Mouse (Mus musculus) cerebellum, adult 2 months (tissue): ENCODE measurements around the gene Tbc1d9b. TPM values are rescaled to one million over a fixed set of nuclear protein-coding genes. Genes with fewer than 3 reads are reported as not detected.
"Not testable (repeated sequence)": the region's sequence is repeated elsewhere in the genome, so short reads cannot be mapped to it uniquely, and the experiment has no call there.

ENCODE experiments used
- DNase-seq, 2 experiments: peaks; one replicate each; pipeline ENCODE4 v3.0.0; 2021
- H3K27ac ChIP-seq: fragments of 200-500 bp; 2 replicates; pipeline ENCODE4 v1.5.1; 2012; ENCODE audit warnings: low read length, control low read depth, inconsistent platforms; ENCODE audit not compliant: insufficient read depth
- H3K27me3 ChIP-seq: fragments of 200-500 bp; 2 replicates; pipeline ENCODE4 v1.6.1; 2012; ENCODE audit warnings: inconsistent platforms, mild to moderate bottlenecking, low read length, moderate library complexity; ENCODE audit not compliant: control insufficient read depth, insufficient read depth
- H3K4me1 ChIP-seq: fragments of 200-500 bp; 2 replicates; pipeline ENCODE4 v1.6.1; 2011; ENCODE audit warnings: low read length; ENCODE audit not compliant: control insufficient read depth, insufficient read depth
- H3K4me3 ChIP-seq: fragments of 200-500 bp; replicated peaks from 2 replicates; pipeline ENCODE3; 2011; ENCODE audit warnings: mild to moderate bottlenecking, low read depth, low read length, control low read depth; ENCODE audit not compliant: insufficient read depth
- CTCF ChIP-seq: fragments of 200-500 bp; IDR thresholded peaks from 2 replicates; pipeline ENCODE4 v1.5.1; 2011; ENCODE audit warnings: low read depth, mild to moderate bottlenecking, control low read depth, low read length, moderate library complexity, borderline replicate concordance; ENCODE audit not compliant: insufficient read depth
- POLR2A ChIP-seq: fragments of 200-500 bp; IDR thresholded peaks from 2 replicates; pipeline ENCODE4 v1.6.1; 2011; ENCODE audit warnings: low read length, control low read depth, borderline replicate concordance; ENCODE audit not compliant: insufficient read depth
- WGBS: fragments of 180-500 bp; shearing (Covaris S2); methylation state at CpG from one replicate; pipeline ENCODE4 v1.1.7; 2018; 5-methylcytosine and 5-hydroxymethylcytosine counted together
- polyA plus RNA-seq: library from polyadenylated mRNA; depleted of rRNA; stranded (reverse); fragments of >200 nt; gene quantifications from 2 replicates; pipeline ENCODE4 v1.2.3, GENCODE M21; 2012

Tbc1d9b gene
- polyA plus RNA-seq, 1 experiment, result 124 TPM

DNA sequence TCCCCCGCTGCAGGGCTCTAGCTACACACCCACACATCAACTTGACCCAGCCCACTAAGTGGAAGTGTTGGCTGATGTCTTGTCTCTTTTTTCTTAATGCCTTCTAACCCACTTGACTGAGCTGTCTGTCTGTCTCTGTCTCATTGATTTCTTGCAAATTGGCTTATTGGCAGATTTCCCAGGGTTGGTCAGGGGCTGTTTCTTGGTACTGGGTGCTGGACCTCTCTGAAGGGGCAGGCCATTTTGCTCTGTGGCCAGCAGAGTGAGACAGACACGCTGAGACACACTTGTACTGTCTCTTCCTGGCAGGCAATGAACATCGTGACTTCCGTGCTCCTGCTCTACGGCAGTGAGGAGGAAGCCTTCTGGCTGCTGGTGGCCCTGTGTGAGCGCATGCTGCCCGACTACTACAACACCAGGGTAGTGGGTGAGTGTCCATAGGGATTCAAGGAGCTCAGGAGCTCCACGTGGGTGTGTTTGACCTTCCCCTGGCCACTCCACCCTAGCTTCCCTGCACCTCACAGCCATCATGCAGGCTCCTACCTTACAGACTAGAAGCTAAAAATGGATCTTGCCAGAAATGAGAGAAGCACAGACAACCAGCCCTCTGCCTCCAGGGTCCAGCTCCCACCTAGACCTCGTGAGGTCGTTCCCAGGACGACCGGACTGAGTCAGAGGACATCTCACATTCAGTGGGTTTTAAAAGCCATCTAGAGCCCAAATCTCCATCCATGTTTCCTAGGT, 23.8 kb downstream of the Tbc1d9b start:
- WGBS, result 57% methylated on average over 12 of the region's 12 CpGs
- Histone ChIP-seq H3K4me3 (no peak overlapping the region), H3K27me3 (no peaks in the 10 kb centered on the region), H3K27ac (no peak overlapping the region), H3K4me1 (peaks cover 10% of the 10 kb centered on the region)
- TF ChIP-seq POLR2A, result no peak
- no peak for TF ChIP-seq CTCF
- no peak for DNase-seq

DNA sequence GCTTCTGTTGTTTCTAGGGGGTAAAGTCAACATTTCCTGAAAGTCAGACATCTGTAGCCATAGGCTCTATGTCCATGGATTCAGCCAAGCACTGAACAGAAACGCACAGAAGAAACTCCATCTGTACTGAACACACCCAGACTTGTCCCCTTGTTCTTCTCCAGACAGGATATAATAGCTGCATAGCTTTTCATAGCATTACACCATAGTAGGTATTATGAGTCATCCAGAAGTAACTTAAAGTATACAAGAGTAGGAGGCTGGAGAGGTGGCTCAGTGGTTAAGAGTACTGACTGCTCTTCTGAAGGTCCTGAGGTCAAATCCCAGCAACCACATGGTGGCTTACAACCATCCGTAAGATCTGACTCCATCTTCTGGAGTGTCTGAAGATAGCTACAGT, 24.6 kb downstream of the Tbc1d9b start:
- Histone ChIP-seq H3K4me3 (no peak overlapping the region), H3K27ac (no peak overlapping the region), H3K4me1 (peaks cover 10% of the 10 kb centered on the region), H3K27me3 (no peaks in the 10 kb centered on the region)
- WGBS, result 95% methylated on average over 2 of the region's 2 CpGs
- no peak for DNase-seq
- TF ChIP-seq POLR2A, result no peak
- no peak for TF ChIP-seq CTCF

- TF ChIP-seq POLR2A, result no peak
- TF ChIP-seq CTCF, result no peak
- 33% methylated on average over 16 of the region's 16 CpGs for WGBS
These were observed 25.6 kb downstream of the Tbc1d9b start for GRCm38 (mm10) chr11:50156725-50157258.

DNA sequence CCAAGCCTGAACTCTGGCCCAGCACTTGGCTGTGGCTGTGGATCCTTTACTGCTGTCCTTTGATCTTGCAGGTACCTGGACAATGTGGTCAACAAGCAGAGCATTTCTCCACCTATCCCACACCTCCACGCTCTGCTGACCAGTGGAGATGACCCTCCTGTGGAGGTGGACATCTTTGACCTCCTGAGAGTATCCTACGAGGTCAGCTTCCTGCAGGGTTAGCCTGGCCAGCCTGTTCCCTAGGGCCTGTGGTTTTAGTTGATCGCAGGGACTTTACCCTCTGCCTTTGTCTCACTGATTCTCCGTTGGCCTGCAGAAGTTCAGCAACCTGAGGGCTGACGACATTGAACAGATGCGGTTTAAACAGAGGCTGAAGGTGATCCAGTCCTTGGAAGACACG, 27.1 kb downstream of the Tbc1d9b start:
- DNase-seq, result no peak
- Histone ChIP-seq H3K27ac (no peak overlapping the region), H3K4me1 (peaks cover 10% of the 10 kb centered on the region), H3K27me3 (no peaks in the 10 kb centered on the region), H3K4me3 (no peak overlapping the region)
- WGBS, result 92% methylated on average over 7 of the region's 7 CpGs
- no peak for TF ChIP-seq POLR2A
- TF ChIP-seq CTCF, result no peak

More at GRCm38 (mm10) chr11:50156725-50157258, 25.6 kb downstream of the Tbc1d9b start:
- Histone ChIP-seq H3K4me3 (no peak overlapping the region), H3K27me3 (no peaks in the 10 kb centered on the region), H3K27ac (peak overlapping the region; percentile 21; the same call in 1 of the 2 replicates), H3K4me1 (peaks cover 10% of the 10 kb centered on the region)
- peak in 1 of 2 experiments; percentile 36 for DNase-seq

DNA sequence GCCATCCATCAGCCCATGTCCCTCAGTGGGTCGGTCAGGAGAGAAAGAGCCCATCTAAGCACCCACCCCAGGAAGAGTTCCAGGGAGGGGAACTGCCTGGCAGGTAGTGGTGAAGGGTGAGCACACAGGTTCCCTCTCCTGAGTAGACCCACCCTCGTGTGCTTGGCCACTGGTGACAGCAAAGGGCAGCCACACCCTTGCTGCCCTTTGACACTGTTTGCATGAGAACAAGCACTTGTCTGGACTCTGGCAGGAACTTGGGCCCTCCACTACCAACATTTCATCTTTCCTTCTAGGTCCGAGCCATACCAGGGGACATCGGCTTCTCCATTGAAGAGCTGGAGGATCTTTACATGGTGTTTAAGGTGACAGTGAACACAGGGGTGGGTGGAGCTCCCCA, 28.2 kb downstream of the Tbc1d9b start:
- H3K4me3 ChIP-seq, result no peak overlapping the region
- no peak for TF ChIP-seq CTCF
- no peak for TF ChIP-seq POLR2A
- H3K27me3 ChIP-seq, result no peaks in the 10 kb centered on the region
- no peak for DNase-seq
- no peak overlapping the region for H3K27ac ChIP-seq
- H3K4me1 ChIP-seq, result peaks cover 10% of the 10 kb centered on the region
- WGBS, result 81% methylated on average over 4 of the region's 4 CpGs

GRCm38 (mm10) chr11:50161578-50162304, 30.5 kb downstream of the Tbc1d9b start:
- WGBS, result 64% methylated on average over 10 of the region's 10 CpGs
- no peaks in the 10 kb centered on the region for H3K27me3 ChIP-seq
- H3K4me1 ChIP-seq, result peaks cover 7% of the 10 kb centered on the region
- TF ChIP-seq POLR2A (no peak), CTCF (peak; percentile 88)
- DNase-seq, result peak; percentile 47 to 63
- H3K27ac ChIP-seq, result no peak overlapping the region
- H3K4me3 ChIP-seq, result no peak overlapping the region

GRCm38 (mm10) chr11:50162338-50163050, 31.3 kb downstream of the Tbc1d9b start:
- no peak for TF ChIP-seq POLR2A
- no peak for TF ChIP-seq CTCF
- DNase-seq, result no peak
- Histone ChIP-seq H3K4me3 (no peak overlapping the region), H3K27me3 (no peaks in the 10 kb centered on the region), H3K4me1 (no peaks in the 10 kb centered on the region; the same call in 1 of the 2 replicates), H3K27ac (no peak overlapping the region)
- WGBS, result 98% methylated on average over 3 of the region's 3 CpGs

- Histone ChIP-seq H3K27ac (no peak overlapping the region), H3K27me3 (no peaks in the 10 kb centered on the region), H3K4me3 (no peak overlapping the region), H3K4me1 (no peaks in the 10 kb centered on the region)
- TF ChIP-seq CTCF (no peak), POLR2A (no peak)
- WGBS, result 91% methylated on average over 5 of the region's 5 CpGs
- no peak for DNase-seq
These were observed 37.2 kb downstream of the Tbc1d9b start for GRCm38 (mm10) chr11:50168352-50168751.

- Histone ChIP-seq H3K4me3 (peak within 1 kb of the TSS; percentile 100), H3K27ac (peak within 1 kb of the TSS; percentile 89)
- not testable (repeated sequence) for DNase-seq, H3K27me3 ChIP-seq, H3K4me1 ChIP-seq
- 5% methylated on average over 19 of the region's 19 CpGs for WGBS
These were observed 43.0 kb downstream of the Tbc1d9b start, which contains the start of gene Mrnip for GRCm38 (mm10) chr11:50174111-50174729. TSS of gene Mrnip (plus strand) at chr11:50174444.
